Mouse (Mus musculus): ENCODE measurements around the gene Olfr1432.
"Not testable (repeated sequence)": the region's sequence is repeated elsewhere in the genome, so short reads cannot be mapped to it uniquely, and the experiment has no call there.

Olfr1432 gene

GRCm38 (mm10) chr19:12232496-12232895, at the start of gene Olfr1432:
TSS of gene Olfr1432 (minus strand) at chr19:12232596.
- DNase-seq (ENCODE audit: low read depth, low spot score) = not testable (repeated sequence)

GRCm38 (mm10) chr19:12279554-12279953, 47.2 kb upstream of the Olfr1432 start, which contains the start of gene Olfr1434:
TSS of gene Olfr1434 (plus strand) at chr19:12279854.
- no peak for DNase-seq (ENCODE audit: low read depth, low spot score)

GRCm38 (mm10) chr19:12260732-12261131, 28.3 kb upstream of the Olfr1432 start, which contains the start of gene Olfr235:
TSS of gene Olfr235 (plus strand) at chr19:12261032.
- no peak for DNase-seq (ENCODE audit: low read depth, low spot score)

GRCm38 (mm10) chr19:12241559-12241958, 9.2 kb upstream of the Olfr1432 start, which contains the start of gene Olfr262:
TSS of gene Olfr262 (minus strand) at chr19:12241659.
- no peak for DNase-seq (ENCODE audit: low read depth, low spot score)

- no peak for DNase-seq (ENCODE audit: low read depth, low spot score)
Measured at GRCm38 (mm10) chr19:12200334-12200733, 32.1 kb downstream of the Olfr1432 start, which contains the start of gene Olfr1431. TSS of gene Olfr1431 (plus strand) at chr19:12200634.

- DNase-seq (ENCODE audit: low read depth, low spot score) = not testable (repeated sequence)
Measured at GRCm38 (mm10) chr19:12199076-12199475, 33.3 kb downstream of the Olfr1432 start.

All from forelimb bud, embryonic 11.5 days (tissue).